Comparison of ENCODE assay signal across 8 mouse cellular contexts in genomic region chr2:30134928-30135620, GRCm38 (mm10). TPM values are rescaled to one million over a fixed set of nuclear protein-coding genes. Genes with fewer than 3 reads are reported as not detected.
DNase-seq lines count a peak whose midpoint lies in the region; ATAC-seq and TF ChIP-seq lines count a peak whose summit lies in the region.

No protein-coding gene starts in this region.

- no peak for TF ChIP-seq CTCF in C2C12 (IDR thresholded peaks at IDR 0.05; ENCODE audit: control insufficient read depth, insufficient read depth, insufficient read length)

- H3K4me3 ChIP-seq in C2C12 (ENCODE audit: insufficient read depth, poor library complexity, severe bottlenecking): peak overlapping the region; percentile 92
- peak overlapping the region; percentile 76 for H3K4me3 ChIP-seq in hindbrain, embryonic 14.5 days (replicated peaks; ENCODE audit: low read length)
- H3K4me3 ChIP-seq in liver, embryonic 12.5 days: peak overlapping the region; percentile 80

- H3K4me1 ChIP-seq in hindbrain, embryonic 14.5 days (replicated peaks; ENCODE audit: control insufficient read depth, insufficient read depth, low read length): peaks cover 14% of the 10 kb centered on the region; the same call in 1 of the 2 replicates
- H3K4me1 ChIP-seq in liver, embryonic 12.5 days: peaks cover 48% of the 10 kb centered on the region

- ATAC-seq in hindbrain, embryonic 14.5 days (ENCODE audit: low FRiP score): no peak
- no peak for ATAC-seq in liver, embryonic 12.5 days

- H3K4me2 ChIP-seq in hindbrain, embryonic 14.5 days (replicated peaks): peak overlapping the region; percentile 66
- H3K4me2 ChIP-seq in liver, embryonic 12.5 days: peak overlapping the region; percentile 87

- H3K36me3 ChIP-seq in C2C12 (ENCODE audit: control insufficient read depth, insufficient read depth): peaks cover 22% of the 10 kb centered on the region
- H3K36me3 ChIP-seq in hindbrain, embryonic 14.5 days (replicated peaks; ENCODE audit: control insufficient read depth, insufficient read depth): peaks cover 44% of the 10 kb centered on the region
- H3K36me3 ChIP-seq in liver, embryonic 12.5 days: peaks cover 38% of the 10 kb centered on the region

- H3K9ac ChIP-seq in hindbrain, embryonic 14.5 days: peak overlapping the region; percentile 82; the same call in 1 of the 2 replicates
- H3K9ac ChIP-seq in liver, embryonic 12.5 days: peak overlapping the region; percentile 86

- H3K79me3 ChIP-seq in C2C12 (ENCODE audit: low read depth): peaks cover 4% of the 10 kb centered on the region

- WGBS in hindbrain, embryonic 14.5 days: 49% methylated on average over 10 of the region's 10 CpGs
- 52% methylated on average over 10 of the region's 10 CpGs for WGBS in liver, embryonic 12.5 days (ENCODE audit: insufficient replicate concordance)

- no peak overlapping the region for H3ac ChIP-seq in C2C12 (ENCODE audit: control insufficient read depth, insufficient read length, low read depth)

- no peaks in the 10 kb centered on the region for H3K9me3 ChIP-seq in hindbrain, embryonic 14.5 days (ENCODE audit: control insufficient read depth, low read length)
- H3K9me3 ChIP-seq in liver, embryonic 12.5 days (replicated peaks): no peaks in the 10 kb centered on the region

- DNase-seq in MEL-GATA-1-ER (ENCODE audit: extremely low read depth, low read depth): peak; percentile 41
- no peak for DNase-seq in hindbrain, embryonic 14.5 days (ENCODE audit: low spot score)
- no peak for DNase-seq in layer of hippocampus, adult 9-11 months
- no peak for DNase-seq in left cerebral cortex, postnatal 10 days (ENCODE audit: extremely low spot score in 1 of 2, low spot score in 2 of 2)
- DNase-seq in thymus, postnatal 10 days (ENCODE audit: low spot score in 2 of 2): no peak
- no peak for DNase-seq in retina, postnatal 1 day

- H3K27me3 ChIP-seq in C2C12 (ENCODE audit: control insufficient read depth, insufficient read depth, insufficient read length): no peaks in the 10 kb centered on the region
- H3K27me3 ChIP-seq in hindbrain, embryonic 14.5 days (ENCODE audit: control insufficient read depth, insufficient read depth, low read length): no peaks in the 10 kb centered on the region
- no peaks in the 10 kb centered on the region for H3K27me3 ChIP-seq in liver, embryonic 12.5 days (replicated peaks)

- intact Hi-C loops in left cerebral cortex, postnatal 10 days (cut with DNase I): no loop called here

- H3K79me2 ChIP-seq in C2C12 (ENCODE audit: control insufficient read depth, insufficient read depth): peaks cover 36% of the 10 kb centered on the region

- no peak overlapping the region for H3K27ac ChIP-seq in hindbrain, embryonic 14.5 days
- peak overlapping the region; percentile 93 for H3K27ac ChIP-seq in liver, embryonic 12.5 days

TF ChIP-seq in C2C12, 6 proteins besides CTCF, POLR2A, EP300 and RAD21:
- TF ChIP-seq MYOD1 (IDR thresholded peaks at IDR 0.05; ENCODE audit: control insufficient read depth, insufficient read length, low read depth) (no peak), MAX (IDR thresholded peaks at IDR 0.05) (no peak), FOSL1 (IDR thresholded peaks at IDR 0.05; ENCODE audit: insufficient read depth, low read length, poor library complexity, severe bottlenecking) (no peak), USF1 (IDR thresholded peaks at IDR 0.05; ENCODE audit: low read depth) (no peak), MYOG (IDR thresholded peaks at IDR 0.05; ENCODE audit: control insufficient read depth, extremely low read depth, insufficient read length) (no peak), CEBPB (IDR thresholded peaks at IDR 0.05; ENCODE audit: low read depth) (no peak)

RNA-seq across cellular contexts. Expression of gene Tbc1d13, which starts 1.5 kb away (rescaled TPM):
- 25.3 TPM for polyA plus RNA-seq in C2C12 (2012; fragmentation: generic; extraction: Trizol)
- 18.7 and 18.8 TPM in 2 replicates for polyA plus RNA-seq in hindbrain, embryonic 14.5 days (2014; fragmentation: Nextera tagmentation; extraction: Ambion mirVana)
- 2.9 and 3.3 TPM in 2 replicates for polyA plus RNA-seq in liver, embryonic 12.5 days (2016; fragmentation: Nextera tagmentation; extraction: Ambion mirVana)
- total RNA-seq in left cerebral cortex, postnatal 10 days (2021): 10 to 100 TPM; 60.4 to 71.5 TPM

RNA-seq across cellular contexts. Expression of gene Zer1, which starts 10.7 kb away (rescaled TPM):
- polyA plus RNA-seq in C2C12 (2012; fragmentation: generic; extraction: Trizol): 7.2 TPM
- 13.2 and 16.0 TPM in 2 replicates for polyA plus RNA-seq in hindbrain, embryonic 14.5 days (2014; fragmentation: Nextera tagmentation; extraction: Ambion mirVana)
- 4.3 and 4.4 TPM in 2 replicates for polyA plus RNA-seq in liver, embryonic 12.5 days (2016; fragmentation: Nextera tagmentation; extraction: Ambion mirVana)
- total RNA-seq in left cerebral cortex, postnatal 10 days (2021): 100 to 1,000 TPM; 110 to 116 TPM

RNA-seq across cellular contexts. Expression of gene Endog, which starts 36.2 kb away (rescaled TPM):
- polyA plus RNA-seq in C2C12 (2012; fragmentation: generic; extraction: Trizol): 16.1 TPM
- polyA plus RNA-seq in hindbrain, embryonic 14.5 days (2014; fragmentation: Nextera tagmentation; extraction: Ambion mirVana): 29.8 and 31.0 TPM in 2 replicates
- 23.0 and 23.3 TPM in 2 replicates for polyA plus RNA-seq in liver, embryonic 12.5 days (2016; fragmentation: Nextera tagmentation; extraction: Ambion mirVana)
- 10 to 100 TPM; 18.6 to 23.3 TPM for total RNA-seq in left cerebral cortex, postnatal 10 days (2021)

RNA-seq across cellular contexts. Expression of gene Zdhhc12, which starts 41.6 kb away (rescaled TPM):
- 31.5 TPM for polyA plus RNA-seq in C2C12 (2012; fragmentation: generic; extraction: Trizol)
- 27.2 TPM in 2 replicates for polyA plus RNA-seq in hindbrain, embryonic 14.5 days (2014; fragmentation: Nextera tagmentation; extraction: Ambion mirVana)
- 29.7 and 31.0 TPM in 2 replicates for polyA plus RNA-seq in liver, embryonic 12.5 days (2016; fragmentation: Nextera tagmentation; extraction: Ambion mirVana)
- 10 to 100 TPM; 16.8 to 20.8 TPM for total RNA-seq in left cerebral cortex, postnatal 10 days (2021)

RNA-seq across cellular contexts. Expression of gene Spout1, which starts 43.2 kb away (rescaled TPM):
- 33.4 TPM for polyA plus RNA-seq in C2C12 (2012; fragmentation: generic; extraction: Trizol)
- polyA plus RNA-seq in hindbrain, embryonic 14.5 days (2014; fragmentation: Nextera tagmentation; extraction: Ambion mirVana): 55.4 and 58.8 TPM in 2 replicates
- polyA plus RNA-seq in liver, embryonic 12.5 days (2016; fragmentation: Nextera tagmentation; extraction: Ambion mirVana): 54.4 and 55.1 TPM in 2 replicates
- total RNA-seq in left cerebral cortex, postnatal 10 days (2021): 10 to 100 TPM; 37.0 to 40.3 TPM
